Mouse (Mus musculus): ENCODE measurements around the gene Snap47. TPM values are rescaled to one million over a fixed set of nuclear protein-coding genes. Genes with fewer than 3 reads are reported as not detected.

Gene Snap47
- polyA plus RNA-seq, 1 experiment: 389 TPM

DNA sequence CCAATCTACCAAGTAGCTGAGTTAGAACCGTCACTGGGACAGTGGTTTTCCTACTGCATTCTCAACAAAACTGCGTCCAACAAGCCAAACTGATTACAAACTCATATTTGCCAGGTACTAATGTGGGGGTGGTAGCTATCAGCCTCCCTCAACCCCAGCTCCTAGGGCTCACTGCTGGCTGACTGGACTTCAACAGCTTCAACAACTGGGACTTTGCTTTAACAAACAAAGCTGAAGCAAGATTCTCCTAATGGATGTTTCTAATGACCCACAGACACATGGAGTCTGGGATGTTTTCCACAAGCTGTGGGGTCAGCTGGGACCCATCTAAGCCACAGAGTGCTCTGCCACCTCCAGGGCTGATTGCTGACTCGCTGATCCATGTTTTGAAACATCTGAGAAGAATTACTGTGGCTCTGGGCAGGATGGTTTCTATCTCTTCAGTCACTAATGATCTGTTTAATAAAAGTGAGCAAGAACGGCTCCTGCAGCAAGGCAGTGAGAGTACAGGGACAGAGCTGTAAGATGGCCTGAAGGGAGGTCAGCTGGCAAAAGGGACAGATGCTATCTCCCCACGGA is 27.9 kb downstream of the Snap47 start:
- no peak for DNase-seq (ENCODE audit: extremely low spot score in 1 of 2, low spot score in 1 of 2)

DNA sequence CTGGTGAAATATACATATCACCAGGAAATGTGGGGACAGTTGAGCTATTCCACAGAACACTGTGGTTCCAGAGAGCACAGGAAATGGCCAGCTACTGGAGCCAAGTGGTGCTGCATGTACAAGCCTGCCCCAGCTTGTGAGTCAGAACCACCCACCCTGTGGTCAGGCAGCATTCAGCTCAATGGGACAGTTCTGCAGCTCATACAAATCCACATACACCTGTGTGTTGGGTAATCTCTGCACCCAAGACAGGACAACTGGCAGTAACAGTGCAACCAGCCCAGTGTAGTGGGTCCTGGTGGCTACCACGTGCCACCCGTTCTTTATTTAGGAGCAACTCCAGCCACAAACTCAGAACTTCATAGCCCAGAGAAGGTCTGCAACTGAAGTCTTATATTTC is 29.0 kb downstream of the Snap47 start:
- DNase-seq (ENCODE audit: extremely low spot score in 1 of 2, low spot score in 1 of 2): no peak

DNA sequence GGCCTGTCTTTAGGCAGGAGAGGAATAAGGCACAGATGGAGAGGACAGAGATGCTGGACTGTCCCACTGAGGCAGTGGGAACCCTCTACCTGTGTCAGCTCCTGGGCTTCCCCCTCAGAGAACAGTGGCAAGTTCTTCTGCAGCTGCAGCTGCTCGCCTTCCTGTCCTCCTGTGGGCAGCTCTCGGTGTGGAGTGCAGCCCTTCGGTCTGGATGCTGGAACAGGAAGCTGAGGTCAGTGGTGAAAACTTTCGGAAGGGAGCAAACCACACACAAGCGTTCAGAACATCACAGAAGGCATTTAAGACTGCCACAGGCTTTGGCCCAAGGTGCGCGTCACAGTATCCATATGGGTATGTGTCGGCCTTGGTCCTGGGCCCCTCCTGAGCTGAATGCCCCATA is 29.6 kb downstream of the Snap47 start:
- DNase-seq (ENCODE audit: extremely low spot score in 1 of 2, low spot score in 1 of 2): no peak

DNA sequence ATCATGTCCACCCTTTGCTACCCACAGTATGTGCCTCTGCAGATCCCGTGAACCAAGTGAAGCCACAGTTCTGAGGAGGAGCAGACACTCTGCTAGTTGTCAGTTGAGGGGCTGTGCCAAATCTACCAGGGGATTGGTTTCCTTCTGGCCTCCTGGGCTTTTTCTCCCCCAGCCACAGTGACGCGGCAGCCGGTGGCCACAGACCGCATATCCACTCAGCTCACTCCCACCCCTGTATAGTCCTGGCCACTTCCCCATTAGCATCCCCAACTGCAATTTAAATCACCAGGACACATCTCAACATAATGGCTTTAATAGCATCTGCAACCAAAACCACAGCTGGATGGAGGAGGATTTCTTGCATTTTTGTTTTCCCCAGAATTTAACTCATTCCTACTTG is 32.3 kb downstream of the Snap47 start:
- DNase-seq (ENCODE audit: extremely low spot score in 1 of 2, low spot score in 1 of 2): no peak

DNA sequence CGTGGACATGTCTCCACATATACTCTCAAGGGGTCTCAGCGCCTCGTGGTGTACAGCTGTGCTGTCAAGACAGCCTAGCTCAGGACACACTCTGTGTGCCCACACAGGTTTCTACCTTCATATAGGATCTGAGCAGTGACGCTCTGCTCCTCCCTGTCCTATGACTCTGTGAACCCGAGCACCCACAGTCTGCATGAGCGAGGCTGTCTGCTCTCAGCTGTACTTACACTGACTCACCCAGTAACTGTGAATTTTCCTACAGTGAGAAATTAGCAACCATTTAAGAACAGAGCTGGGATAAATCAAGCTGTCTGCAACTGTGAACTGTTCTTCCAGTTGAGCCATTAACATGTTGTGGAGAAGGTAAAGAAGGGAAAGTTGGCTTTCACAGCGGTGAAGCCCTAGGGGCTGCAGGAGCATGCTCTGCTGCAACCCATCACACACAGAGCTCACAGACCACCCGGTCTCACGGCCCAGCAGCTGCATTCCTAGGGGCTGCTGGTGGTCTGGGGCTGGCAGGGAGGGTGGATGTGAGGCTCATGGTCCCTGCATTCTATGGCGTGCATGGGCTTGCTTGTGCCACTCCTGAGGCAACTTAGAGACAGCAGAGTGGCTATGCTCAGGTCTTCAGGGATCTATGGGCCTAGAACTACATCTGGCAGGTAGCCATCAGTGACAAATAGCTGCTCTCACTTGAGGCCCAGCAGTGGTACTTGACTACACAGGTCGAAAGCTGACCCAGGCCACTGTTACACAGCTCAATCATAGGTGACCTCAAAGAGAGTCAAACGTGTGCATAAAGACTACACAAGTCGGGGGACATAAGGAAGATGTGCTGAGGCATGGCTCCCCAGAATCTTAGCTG is 37.8 kb downstream of the Snap47 start:
- DNase-seq (ENCODE audit: extremely low spot score in 1 of 2, low spot score in 1 of 2): peak; percentile 29 to 60

GRCm38 (mm10) chr11:59412058-59412457 is 38.9 kb downstream of the Snap47 start:
- no peak for DNase-seq (ENCODE audit: extremely low spot score in 1 of 2, low spot score in 1 of 2)

GRCm38 (mm10) chr11:59410851-59411250 is 40.1 kb downstream of the Snap47 start:
- no peak for DNase-seq (ENCODE audit: extremely low spot score in 1 of 2, low spot score in 1 of 2)

DNA sequence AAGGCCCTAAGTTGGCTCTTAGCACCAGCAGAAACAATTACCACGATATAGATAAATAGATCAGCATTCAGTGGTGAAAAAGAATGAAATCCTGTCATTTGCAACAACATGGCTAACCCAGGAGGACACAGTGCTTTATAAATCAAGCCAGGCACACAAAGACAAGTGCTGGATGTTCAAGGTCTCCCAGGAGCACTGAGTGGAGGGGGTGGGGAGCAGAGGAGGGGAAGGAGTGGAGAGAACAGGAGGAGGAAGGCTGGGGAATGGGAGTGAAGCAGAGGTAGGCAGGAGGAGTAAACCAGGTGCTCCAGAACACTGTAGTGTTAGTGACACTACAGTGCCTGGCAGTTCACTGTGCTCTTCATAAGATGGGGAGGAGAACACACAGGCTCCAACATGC is 45.2 kb downstream of the Snap47 start:
- DNase-seq (ENCODE audit: extremely low spot score in 1 of 2, low spot score in 1 of 2): no peak

GRCm38 (mm10) chr11:59400876-59401275 is 50.1 kb downstream of the Snap47 start:
- no peak for DNase-seq (ENCODE audit: extremely low spot score in 1 of 2, low spot score in 1 of 2)

DNA sequence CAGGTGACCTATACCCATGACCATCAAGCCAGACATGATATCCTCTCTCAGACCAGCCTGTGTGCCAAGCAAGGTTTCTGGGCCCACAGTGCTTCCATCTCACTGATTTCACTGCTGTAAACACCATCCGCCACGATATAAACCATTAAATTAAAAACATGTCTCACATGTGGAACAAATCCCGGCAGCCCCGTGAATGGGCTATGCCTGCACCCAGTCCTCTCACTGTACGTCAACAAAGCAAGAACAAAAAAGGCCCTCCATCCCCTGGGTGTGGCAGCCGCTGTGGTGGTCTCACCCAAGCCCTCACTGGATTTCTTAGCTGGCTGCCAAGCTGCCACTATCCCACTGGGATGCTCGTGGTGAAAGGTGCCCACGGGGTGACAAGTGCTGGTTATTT is 51.2 kb downstream of the Snap47 start:
- no peak for DNase-seq (ENCODE audit: extremely low spot score in 1 of 2, low spot score in 1 of 2)

- DNase-seq (ENCODE audit: extremely low spot score in 1 of 2, low spot score in 1 of 2): no peak
These were observed 53.2 kb downstream of the Snap47 start for GRCm38 (mm10) chr11:59397536-59398371.

- DNase-seq (ENCODE audit: extremely low spot score in 1 of 2, low spot score in 1 of 2): no peak
These were observed 56.5 kb downstream of the Snap47 start for GRCm38 (mm10) chr11:59394451-59394850.

- peak in 1 of 2 experiments; percentile 58 for DNase-seq (ENCODE audit: extremely low spot score in 1 of 2, low spot score in 1 of 2)
These were observed 57.4 kb downstream of the Snap47 start for GRCm38 (mm10) chr11:59393591-59393990.

GRCm38 (mm10) chr11:59392300-59392699 is 58.7 kb downstream of the Snap47 start:
- DNase-seq (ENCODE audit: extremely low spot score in 1 of 2, low spot score in 1 of 2): no peak

DNA sequence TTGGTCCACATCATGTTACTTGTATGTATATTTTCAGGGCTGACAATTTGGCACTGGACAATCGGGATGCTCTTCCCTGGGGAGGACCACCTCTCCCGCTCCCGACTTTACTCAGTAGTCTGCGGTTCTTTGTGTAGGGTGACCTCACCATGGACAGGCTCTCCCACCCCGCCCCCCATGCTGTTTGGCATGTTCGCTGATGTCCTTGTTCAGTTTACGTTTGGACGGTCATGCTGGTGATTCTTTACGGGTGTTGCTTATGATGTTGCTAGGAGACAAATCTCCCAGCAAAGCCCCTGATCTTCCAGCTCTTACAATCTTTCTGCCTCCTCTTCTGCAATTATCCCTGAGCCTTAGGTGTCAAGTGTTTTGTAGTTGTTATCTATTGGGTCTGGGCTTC is 60.5 kb downstream of the Snap47 start:
- DNase-seq (ENCODE audit: extremely low spot score in 1 of 2, low spot score in 1 of 2): no peak

- DNase-seq (ENCODE audit: extremely low spot score in 1 of 2, low spot score in 1 of 2): no peak
These were observed 61.4 kb downstream of the Snap47 start for GRCm38 (mm10) chr11:59389617-59390016.

GRCm38 (mm10) chr11:59388806-59389205 is 62.2 kb downstream of the Snap47 start:
- DNase-seq (ENCODE audit: extremely low spot score in 1 of 2, low spot score in 1 of 2): no peak

DNA sequence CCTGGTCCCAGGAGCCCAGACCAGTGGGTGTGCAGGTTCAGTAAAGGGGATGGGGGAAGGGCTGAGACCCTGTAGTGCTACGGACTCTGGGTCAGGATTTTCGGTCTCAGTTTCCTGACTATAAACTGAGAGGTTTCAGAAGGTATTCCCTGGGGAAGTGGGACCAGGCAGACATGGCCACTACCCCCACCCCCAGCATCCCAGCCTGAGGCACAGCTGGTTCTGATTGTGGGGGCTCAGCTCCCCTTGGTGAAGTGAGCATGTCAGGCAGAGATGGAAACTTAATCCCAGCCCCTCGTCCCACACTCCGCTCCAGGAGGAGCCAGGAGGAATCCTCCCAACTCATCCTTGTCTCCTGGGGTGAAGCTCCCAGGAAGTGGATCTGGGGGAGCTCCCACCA is 63.5 kb downstream of the Snap47 start:
- no peak for DNase-seq (ENCODE audit: extremely low spot score in 1 of 2, low spot score in 1 of 2)

DNA sequence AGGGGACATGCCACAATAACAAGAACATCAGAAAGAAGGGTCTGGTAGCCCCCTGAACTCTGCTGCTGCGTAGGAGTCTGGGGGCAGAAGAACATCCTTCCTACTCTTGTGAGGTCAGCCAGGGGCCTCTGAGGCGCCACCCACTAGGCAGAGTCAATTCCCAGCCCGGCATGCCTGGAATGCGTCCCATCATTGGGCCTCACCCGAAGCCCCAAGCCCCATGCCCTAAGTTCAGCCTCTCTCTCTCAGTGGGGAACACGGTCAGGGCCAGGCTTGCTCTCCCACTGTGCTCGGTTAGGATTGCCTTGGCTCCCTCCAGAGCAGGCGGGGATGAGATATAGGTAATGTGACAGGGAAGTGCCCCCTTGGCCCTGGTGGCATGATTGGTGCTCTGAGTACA is 65.9 kb downstream of the Snap47 start:
- no peak for DNase-seq (ENCODE audit: extremely low spot score in 1 of 2, low spot score in 1 of 2)

- DNase-seq (ENCODE audit: extremely low spot score in 1 of 2, low spot score in 1 of 2): no peak
These were observed 66.5 kb downstream of the Snap47 start for GRCm38 (mm10) chr11:59384441-59384959.

DNA sequence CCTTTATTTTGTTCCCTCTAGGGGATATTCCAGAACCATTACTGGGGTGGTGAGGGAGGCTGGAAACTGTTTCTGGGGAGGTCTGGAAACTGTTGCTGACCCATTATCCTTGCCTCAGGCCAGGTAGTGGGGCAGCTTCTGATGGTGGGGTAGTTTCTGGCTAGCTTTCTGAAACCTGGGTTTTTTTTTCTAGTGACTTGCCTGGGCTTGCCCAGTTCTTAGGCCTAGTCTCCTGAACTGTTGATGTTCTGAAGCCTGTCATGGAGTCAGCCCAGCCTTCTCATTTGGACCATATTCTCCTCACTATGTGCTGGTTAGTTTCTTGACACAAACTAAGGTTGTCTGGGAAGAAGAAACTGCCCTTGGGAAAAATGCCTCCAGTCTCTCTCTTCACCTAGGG is 71.4 kb downstream of the Snap47 start:
- DNase-seq (ENCODE audit: extremely low spot score in 1 of 2, low spot score in 1 of 2): no peak

All from frontal cortex, adult 2 months (tissue).